Mouse (Mus musculus): ENCODE measurements at regions not wholly inside any gene's neighbourhood (a gene's known extent, or its start where the extent isn't known, plus 50 kb on each side); places are given as distances from the start of the nearest gene placed in this dataset.

DNA sequence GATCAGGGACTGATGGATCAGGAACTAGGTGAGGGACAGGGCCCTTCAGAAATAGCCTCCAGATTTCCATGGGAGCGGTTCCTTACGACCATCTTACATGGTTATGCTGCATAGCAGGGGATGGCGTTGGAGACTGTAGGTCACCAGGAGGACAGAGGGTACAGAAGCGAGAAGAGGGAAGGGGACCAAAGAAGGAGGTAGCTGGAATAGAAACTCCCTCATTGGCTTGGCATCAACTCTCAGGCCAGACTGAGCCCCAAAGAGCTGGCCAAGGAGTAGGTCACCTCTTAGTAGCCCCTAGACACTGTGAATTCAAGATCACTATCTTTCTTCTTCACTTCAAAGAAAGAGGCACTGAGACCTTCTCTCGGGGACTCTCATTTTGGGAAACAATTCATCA, 53.6 kb upstream of the Gata5 start:
- DNase-seq = no peak

DNA sequence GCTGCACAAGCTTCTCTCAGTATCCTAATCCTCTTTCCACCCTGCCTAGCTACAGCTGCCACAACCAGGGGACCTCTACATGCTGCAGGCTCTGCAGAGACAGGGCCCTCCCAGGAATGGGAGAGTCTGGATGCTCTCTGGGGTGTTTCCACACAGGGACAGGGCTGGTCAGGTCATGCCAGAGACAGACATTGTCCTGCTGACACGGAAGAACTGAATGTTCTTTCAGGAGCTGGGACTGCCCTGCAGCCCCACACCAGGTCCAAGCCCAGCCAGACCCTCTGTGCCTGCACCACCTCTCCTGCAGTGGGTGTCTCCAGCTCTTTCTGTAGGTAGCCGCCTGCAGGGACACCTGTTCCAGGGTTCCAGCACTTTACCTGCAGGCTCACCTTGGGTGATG, 52.8 kb upstream of the Gata5 start:
- no peak for DNase-seq

DNA sequence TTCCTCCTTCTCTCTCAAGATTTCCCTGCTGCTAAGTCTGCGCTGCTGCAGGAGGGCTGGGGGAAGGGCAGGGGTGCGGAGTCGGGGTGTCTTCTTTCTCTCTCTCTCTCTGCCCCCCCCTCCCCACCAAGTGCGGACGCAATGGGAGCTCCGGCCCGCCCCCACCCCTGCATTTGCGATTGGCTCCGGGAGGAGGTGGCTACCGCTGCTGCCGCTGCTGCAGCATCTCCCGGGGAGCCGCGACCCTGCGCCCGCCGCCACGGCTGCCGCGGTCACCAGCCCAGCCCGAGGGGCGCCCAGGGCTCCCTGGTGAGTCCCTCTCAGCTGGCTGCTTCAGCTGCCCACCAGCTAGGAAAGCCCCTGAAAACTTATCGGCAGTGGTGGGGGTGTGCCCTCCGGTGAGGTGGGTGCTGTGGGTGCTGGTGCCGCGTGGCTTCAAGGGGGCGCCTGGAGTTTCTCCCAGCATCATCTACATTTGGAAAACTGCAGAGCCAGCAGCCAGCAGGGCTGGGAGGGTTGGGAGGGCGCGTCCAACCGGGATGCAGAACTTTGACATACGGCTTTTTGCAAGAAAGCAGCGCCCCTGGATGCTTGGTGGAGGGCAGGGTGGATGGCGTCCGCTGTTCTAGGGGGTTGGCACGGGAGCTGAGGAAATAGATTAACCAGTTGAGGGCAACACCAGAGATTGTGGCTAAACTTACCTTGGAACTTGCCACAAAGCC, 51.6 kb upstream of the Gata5 start:
- DNase-seq = no peak

DNA sequence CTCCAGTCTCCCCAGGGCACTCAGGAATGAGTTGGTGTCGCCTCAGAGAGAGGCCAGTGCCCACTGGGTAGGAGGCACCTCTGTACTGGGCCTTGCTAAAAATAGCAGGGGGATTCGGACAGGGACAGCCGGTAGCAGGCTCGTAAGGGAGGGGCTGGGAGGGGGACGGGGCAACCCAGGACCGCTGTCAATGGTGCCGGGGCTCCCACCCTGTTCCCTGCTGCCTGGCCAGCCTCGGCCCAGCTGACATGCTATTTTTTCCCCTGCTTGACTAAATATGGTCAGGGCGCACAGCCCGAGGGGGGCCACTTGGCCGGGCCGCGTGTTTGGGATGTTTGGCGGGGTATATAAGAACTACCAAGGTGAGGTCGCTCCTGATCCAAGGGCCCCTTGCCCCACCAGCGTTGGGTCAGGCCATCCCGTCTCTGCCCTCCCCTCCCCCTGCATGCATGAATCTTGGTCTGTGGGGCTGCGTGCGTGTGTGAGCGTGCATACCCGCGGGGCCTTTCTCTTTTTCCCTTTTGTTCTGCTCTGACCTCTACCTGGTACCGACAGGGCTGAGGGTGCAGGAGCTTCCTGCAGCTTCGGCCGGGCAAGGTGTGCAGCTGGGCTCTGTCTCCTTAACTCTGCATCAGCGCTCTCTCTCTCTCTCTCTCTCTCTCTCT, 50.9 kb upstream of the Gata5 start:
- peak; percentile 99 for DNase-seq
